Mouse (Mus musculus): ENCODE measurements at regions not wholly inside any gene's neighbourhood (a gene's known extent, or its start where the extent isn't known, plus 50 kb on each side); places are given as distances from the start of the nearest gene placed in this dataset.

DNA sequence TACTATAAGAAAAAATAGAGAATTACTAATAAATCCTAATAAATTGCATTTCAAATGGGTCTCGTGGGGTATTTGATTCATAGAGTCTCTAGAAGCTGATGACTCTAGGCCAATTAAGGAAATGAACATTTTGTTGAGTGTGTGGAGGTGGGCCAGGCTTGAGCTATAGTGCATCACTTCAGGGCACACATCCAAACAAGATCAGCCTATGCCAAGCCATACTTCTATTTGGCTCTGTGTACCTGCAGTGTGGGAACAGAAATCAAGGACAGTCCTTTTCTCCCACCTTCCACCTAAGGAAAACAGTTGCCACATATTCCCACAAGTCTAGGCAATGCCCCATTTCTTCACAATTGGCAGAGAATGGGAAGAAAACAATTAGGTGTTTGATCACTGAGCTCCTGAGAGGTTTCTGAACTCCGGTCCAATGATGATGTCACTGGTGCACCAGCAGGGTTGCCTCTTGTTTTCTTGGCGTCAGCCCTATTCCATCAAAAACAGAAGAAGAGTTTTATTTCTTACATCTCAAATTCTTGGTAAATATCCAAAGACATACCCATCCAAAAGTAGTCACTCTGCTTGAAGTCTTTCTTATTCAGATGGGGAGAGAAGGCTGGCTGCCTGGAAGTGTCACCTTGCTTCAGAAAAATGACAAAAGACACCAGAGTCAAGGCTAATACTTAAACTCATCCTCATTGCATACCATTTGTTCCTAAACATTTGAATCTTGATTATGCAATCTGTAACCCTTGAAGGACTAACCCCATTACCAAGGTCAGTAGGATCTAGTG, 2092.3 kb downstream of the 4930444P10Rik start:
- TF ChIP-seq RCOR1 (conservative IDR thresholded peaks at IDR 0.05; ENCODE audit: low read depth, low read length) (no peak), EP300 (IDR thresholded peaks at IDR 0.05; ENCODE audit: low read length) (no peak), CTCF (conservative IDR thresholded peaks at IDR 0.05 in 1 of 2, IDR thresholded peaks at IDR 0.05 in 1 of 2; ENCODE audit: low read depth in 2 of 2, low read length in 2 of 2) (no peak), MYC (IDR thresholded peaks at IDR 0.05; ENCODE audit: low read depth, low read length) (no peak), HCFC1 (IDR thresholded peaks at IDR 0.05; ENCODE audit: low read depth, low read length) (no peak)
